Mouse (Mus musculus) gastrocnemius, adult 8-10 months (tissue): ENCODE results near the gene Grid1. TPM values are rescaled to one million over a fixed set of nuclear protein-coding genes. Genes with fewer than 3 reads are reported as not detected.

Experiments used
- DNase-seq, 2 experiments: peaks; one replicate each; pipeline ENCODE4 v3.0.0; 2022; ENCODE audit warnings: low spot score in 2 of 2
- total RNA-seq, 4 experiments: library from RNA; stranded (reverse); gene quantifications; 2 replicates each; pipeline ENCODE4 v1.2.4; 2022

The Grid1 gene
- total RNA-seq, 4 experiments from 2014 or later, result not detected

DNA sequence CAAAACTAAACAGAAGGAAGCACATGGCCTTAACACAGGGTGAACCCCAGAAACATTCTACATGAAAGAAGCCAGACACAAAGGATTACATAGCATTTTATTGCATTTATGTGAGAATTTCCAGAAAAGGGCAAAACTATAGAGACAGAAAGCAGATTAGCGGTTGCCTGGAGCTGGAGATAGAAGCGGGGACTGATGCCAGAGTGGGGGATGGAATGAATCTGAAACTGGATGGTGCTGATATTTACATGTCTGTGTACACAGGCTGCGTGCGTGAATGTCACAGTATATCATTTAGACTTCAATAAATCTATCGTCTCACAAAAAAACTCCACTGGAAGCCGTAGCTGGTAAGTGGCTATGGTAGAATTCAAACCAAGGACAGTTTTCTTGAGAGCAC is 96.4 kb downstream of the Grid1 start:
- no peak for DNase-seq

DNA sequence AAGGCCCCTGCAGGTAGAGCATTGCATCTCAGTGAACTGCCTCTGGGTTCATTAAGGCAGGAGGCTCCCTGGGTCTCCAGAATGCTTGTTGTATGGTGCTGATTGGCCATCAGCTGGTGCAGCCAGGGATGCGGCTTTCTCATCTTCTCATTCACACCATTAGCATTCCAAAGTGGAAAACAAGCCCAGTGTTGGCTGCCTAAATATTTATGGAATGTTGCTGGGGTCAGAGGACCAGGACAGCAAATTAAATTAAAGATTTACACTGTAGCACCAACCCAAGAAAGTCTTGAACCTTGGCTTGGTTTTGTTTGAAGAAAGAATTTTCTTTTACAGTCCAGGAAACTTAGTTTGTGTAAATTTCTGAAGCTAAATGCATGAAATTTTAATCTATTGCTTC is 97.2 kb downstream of the Grid1 start:
- no peak for DNase-seq

DNA sequence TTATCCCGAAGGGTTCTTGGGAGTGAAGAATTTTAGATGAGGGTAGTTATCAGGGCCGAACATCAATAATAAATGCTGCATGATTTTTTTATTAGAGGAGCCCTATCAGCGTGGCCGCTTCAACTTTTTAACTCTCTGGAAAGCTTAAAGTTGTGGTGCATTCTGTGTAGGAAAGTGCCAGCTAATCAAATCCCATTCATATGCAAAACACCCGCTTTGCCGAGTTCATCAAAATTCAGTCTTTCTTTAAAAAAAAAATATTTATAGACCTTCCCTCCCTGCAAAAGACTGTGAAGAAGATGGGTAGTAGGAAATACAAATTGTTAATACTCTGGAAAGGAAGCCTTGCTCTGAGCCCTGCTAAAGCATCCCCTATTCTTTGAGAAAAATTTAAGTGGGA is 99.3 kb downstream of the Grid1 start:
- DNase-seq, result no peak

DNA sequence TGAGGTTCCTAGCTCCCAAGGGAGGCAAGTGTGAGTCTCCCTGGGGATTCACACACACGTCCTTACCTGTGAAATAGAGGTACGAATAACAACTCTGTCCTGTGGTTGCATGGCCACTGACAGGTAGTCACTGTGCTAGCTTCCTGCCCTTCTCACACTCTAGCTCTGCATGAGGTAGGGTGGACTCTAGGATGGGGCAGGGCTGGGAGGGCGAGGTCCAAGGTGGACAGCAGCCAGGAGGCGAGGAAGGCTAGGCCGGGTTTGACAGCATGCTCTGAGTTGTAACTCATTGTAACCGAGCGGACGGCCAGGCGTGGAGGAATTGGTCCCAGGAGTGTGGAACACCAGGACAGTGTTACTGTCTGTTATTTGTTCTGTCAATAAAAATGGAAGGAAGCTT is 101.4 kb downstream of the Grid1 start:
- DNase-seq, result no peak

GRCm38 (mm10) chr14:34925021-34925420 is 105.1 kb downstream of the Grid1 start:
- no peak for DNase-seq

DNA sequence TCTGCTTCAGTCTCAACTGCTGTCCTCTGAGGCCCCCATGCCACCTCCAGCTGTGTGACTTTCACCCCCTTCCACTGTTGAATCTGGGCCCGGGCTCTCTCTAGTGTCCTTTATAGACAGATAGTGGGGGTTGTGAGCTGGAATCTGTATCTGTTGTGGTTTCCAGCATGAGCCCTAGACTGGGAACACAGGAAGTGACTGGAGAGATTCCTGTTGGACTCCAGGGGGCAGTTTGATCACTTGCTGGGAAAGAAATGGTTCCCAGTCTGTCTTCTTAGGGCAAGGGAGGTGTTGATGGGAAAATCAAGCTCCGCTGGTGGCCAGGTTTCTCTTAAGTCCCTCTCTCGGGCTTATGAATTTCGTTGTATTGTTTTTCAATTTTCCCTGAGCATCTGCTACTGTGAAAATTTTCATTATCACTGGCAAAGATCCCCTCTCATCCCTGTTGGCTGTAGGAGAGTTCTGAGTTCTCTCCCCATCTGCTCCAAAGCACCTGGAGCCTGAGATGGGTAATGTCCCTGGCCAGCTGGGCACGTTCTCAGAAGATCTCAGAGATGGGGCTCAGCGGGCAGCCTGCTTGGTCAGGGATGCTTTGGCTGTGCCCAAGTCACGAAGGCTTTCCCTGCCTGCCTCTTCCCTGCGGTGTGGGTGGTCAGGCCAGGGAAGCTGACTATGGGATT is 110.3 kb downstream of the Grid1 start:
- no peak for DNase-seq

GRCm38 (mm10) chr14:34933197-34933596 is 113.3 kb downstream of the Grid1 start:
- DNase-seq, result no peak

GRCm38 (mm10) chr14:34936192-34936770 is 116.4 kb downstream of the Grid1 start:
- no peak for DNase-seq

GRCm38 (mm10) chr14:34944390-34944979 is 124.6 kb downstream of the Grid1 start:
- no peak for DNase-seq

- no peak for DNase-seq
These were observed 125.8 kb downstream of the Grid1 start for GRCm38 (mm10) chr14:34945471-34946313.

- no peak for DNase-seq
These were observed 126.3 kb downstream of the Grid1 start for GRCm38 (mm10) chr14:34946314-34946583.

GRCm38 (mm10) chr14:34948249-34948648 is 128.3 kb downstream of the Grid1 start:
- no peak for DNase-seq

DNA sequence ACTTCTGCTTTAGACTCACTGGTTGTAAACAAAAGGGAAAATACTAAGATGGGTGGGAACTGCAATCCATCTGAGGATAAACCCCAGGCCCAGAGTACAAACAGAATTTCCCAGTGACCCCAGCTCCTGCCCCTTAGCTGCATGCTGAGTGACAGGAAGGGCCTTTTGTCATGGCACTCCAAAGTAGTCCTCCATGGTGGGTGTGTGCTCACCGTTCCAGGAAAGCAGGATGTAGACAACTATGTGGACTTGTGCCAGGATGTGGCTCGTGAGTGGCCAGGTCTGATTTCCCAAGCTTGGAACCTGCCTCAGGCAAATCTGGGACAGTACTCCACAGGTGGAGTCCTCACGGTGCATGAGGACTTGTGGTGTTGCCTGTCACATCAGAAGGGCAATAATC is 132.4 kb downstream of the Grid1 start:
- DNase-seq, result no peak

GRCm38 (mm10) chr14:34953566-34953965 is 133.7 kb downstream of the Grid1 start:
- DNase-seq, result no peak

GRCm38 (mm10) chr14:34955689-34956088 is 135.8 kb downstream of the Grid1 start:
- DNase-seq, result no peak

DNA sequence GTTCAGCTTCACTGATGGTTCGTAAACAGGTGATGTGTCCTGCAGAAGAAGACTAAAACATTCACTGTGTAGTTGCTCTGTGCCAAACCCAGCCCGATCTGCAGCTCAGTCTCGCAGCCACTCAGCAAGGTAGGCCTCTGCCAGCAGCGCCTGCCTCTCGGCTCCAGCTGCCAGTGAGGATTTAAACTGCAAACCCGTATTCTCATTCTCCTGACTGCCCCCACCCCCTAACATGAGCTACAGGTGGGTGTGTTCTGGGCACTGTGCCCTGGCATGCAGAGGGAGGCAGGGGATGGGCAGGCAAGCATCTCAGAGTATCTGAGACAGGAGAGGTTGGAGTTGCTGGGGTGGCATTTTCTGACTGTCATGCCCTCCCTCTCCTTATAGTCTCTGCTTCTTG is 140.3 kb downstream of the Grid1 start:
- DNase-seq, result no peak

DNA sequence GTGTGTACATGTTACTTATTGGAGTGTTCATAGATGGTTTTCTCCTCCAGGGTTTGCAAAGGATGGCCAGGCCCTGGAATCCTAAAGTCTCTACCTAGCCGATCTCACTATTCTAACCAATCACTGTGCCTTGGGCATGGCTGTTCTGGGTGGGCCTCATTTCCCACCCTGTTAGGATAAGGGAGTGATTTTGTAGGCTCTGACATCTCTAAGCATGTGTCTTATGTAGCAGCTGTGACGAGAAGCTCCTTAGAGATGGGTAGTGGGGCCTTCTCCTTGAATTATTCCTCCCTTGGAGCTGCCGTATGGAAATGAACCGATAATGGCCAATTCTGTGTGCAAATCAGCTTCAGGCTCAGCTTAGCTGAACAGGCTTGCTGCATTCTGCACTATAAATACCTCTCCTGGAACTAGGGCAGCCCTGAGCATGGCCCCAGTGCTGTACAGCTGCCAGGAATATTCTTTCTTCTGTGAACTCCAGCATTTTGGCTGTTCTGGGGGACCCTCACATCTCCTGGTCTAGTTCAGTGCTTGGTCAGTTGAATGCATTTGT is 143.8 kb downstream of the Grid1 start:
- DNase-seq, result no peak

DNA sequence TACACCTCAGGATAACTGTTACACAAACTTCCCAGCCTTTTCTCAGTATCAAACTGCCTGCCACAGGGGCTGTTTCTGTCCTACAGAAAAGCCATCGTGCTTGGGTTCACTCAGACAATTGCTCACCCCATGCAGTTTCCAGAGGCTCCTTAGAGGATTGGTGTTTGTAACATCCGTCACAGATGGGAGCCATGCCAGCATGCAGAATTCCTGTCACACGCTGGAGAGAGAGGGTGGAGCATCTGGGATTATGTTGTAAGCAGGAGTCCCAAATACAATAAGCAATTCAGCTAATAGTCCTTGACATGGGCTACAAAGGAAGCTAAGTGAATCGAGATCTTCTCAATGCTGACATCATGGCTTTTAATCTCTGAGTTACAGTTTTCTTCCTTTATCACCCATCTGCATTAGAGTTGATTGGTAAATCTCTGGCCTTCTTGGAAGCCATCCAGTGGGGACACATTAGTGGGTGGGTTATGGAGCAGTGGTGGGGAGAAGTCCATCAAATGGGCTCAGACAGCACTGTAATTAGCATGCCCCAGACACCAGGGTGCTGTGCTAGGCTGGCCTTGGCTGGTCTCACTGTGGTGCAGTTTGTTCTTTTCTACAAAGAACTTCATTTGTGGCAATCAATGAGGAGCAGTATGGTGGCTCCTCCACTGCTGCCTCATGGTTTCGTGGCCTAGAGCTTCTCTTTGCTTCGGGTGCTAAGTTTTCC is 149.4 kb downstream of the Grid1 start:
- no peak for DNase-seq

- DNase-seq, result no peak
These were observed 153.0 kb downstream of the Grid1 start for GRCm38 (mm10) chr14:34972930-34973329.

DNA sequence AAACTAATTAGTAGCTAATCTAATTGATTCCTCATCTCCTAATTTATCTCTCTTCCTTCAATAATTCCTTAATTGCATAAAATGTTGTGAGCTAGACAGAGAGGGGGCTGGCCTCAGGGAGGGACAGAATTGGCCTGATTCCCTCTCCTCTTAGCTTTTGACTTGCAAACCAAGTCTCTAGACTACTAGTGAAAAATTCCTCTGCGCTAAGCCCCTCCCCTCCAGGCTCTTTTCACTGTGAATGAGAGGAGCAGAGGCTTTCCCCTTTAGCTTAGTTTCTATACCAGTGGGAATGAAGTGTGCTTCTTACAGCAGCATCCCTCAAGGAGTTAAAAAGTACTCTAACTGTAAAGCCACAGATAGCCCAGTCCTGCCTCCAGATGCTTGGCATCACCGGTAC is 160.8 kb downstream of the Grid1 start:
- no peak for DNase-seq

DNA sequence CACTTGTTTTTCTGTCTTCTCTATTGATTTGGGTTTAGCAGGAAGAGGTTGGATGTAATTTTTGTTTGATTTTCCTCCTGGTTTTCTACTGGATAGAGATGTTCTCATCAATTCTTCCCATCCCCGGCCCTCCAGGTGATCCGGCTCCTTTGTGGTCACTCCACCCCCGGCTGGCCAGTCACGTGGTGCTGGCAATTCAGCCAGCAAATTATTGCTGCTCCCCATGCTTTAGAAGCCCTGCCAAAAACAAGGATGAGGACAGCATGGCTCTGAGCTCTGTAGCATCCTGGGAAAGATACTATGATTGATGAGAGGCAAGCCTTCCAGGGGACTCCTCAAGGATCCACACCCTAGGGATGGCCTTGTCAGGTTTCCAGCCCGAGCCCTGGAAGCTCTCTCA is 169.2 kb downstream of the Grid1 start:
- no peak for DNase-seq
